Mouse (Mus musculus): ENCODE measurements around the gene Myo5c. TPM values are rescaled to one million over a fixed set of nuclear protein-coding genes. Genes with fewer than 3 reads are reported as not detected.

Gene Myo5c
- total and polyA plus RNA-seq, 3 experiments, result 0.13 TPM; not detected in 2

DNA sequence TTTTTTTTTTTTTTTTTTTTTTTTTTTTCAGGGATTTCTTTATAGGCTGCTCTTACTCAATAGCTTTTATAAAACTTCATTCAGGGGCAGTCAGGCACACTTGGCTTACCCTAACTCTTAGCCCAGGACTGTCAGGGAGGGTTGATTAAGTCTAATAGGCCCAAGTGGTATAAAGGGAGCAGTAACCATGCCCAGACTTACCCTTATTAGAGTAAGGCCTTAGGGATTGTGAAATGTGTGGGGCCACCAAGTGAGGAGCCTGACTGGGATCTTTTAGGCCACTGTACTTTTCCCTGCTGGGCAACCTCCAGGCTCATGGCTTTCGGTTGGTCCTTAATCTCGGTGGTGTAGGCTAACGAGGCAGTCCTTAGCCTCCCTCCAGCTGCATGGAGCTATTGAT is 116.8 kb downstream of the Myo5c start (continued):
- TF ChIP-seq USF2 (IDR thresholded peaks at IDR 0.05; ENCODE audit: borderline replicate concordance in 1 of 2, insufficient read depth in 1 of 2, low read depth in 1 of 2, low read length in 2 of 2) (no peak), ZC3H11A (IDR thresholded peaks at IDR 0.05; ENCODE audit: low read depth, low read length) (no peak), MYC (IDR thresholded peaks at IDR 0.05; ENCODE audit: low read depth, low read length) (no peak), EP300 (IDR thresholded peaks at IDR 0.05; ENCODE audit: low read depth in 1 of 2, low read length in 2 of 2) (no peak), JUND (IDR thresholded peaks at IDR 0.05; ENCODE audit: low read depth, low read length) (no peak)

DNA sequence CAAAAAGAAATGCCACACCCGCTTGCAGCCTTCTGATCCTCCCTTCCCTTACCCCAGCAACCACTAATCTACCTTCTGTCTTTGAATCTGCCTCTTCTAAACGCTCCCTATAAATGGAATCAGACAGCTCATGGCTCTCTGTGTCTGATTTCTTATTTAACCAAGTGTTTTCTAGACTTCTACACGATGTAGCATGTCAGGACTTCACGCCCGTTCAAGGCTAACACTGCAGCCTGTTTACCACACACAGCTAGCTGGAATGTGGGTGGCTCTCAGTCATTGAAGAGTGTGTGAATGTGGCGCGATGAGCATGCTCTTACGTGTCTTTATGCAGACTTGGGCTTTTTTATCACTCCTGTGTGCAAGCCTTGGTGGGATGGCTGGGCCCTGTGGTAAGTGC is 121.3 kb downstream of the Myo5c start:
- peaks cover 3% of the 10 kb centered on the region in 2 experiments; a peak in 3 of 4 replicates for H3K4me1 ChIP-seq (ENCODE audit: control insufficient read depth in 1 of 2, insufficient read depth in 2 of 2, low read length in 2 of 2)

More for the DNA sequence above, 121.3 kb downstream of the Myo5c start:
- H3K36me3 ChIP-seq (ENCODE audit: control insufficient read depth in 1 of 2, insufficient read depth in 2 of 2, low read length in 2 of 2), result peaks cover 0 to 3% of the 10 kb centered on the region in 2 experiments; a peak in 2 of 4 replicates
- H3K9ac ChIP-seq (ENCODE audit: control insufficient read depth, low read depth, low read length, poor library complexity, severe bottlenecking), result no peak overlapping the region
- no peak overlapping the region for H3K4me3 ChIP-seq (ENCODE audit: control insufficient read depth in 1 of 2, insufficient read depth in 1 of 2, low read depth in 2 of 2, low read length in 2 of 2)
- H3K27me3 ChIP-seq (ENCODE audit: control insufficient read depth in 1 of 2, insufficient read depth in 2 of 2, low read length in 2 of 2), result no peaks in the 10 kb centered on the region; a peak in 2 of 4 replicates
- no peak for TF ChIP-seq JUND (IDR thresholded peaks at IDR 0.05; ENCODE audit: low read depth, low read length)
- TF ChIP-seq CHD2 (IDR thresholded peaks at IDR 0.05; ENCODE audit: low read length), result no peak
- TF ChIP-seq GABPA (IDR thresholded peaks at IDR 0.05; ENCODE audit: low read depth, low read length), result no peak
- no peak overlapping the region for H3K27ac ChIP-seq (ENCODE audit: control insufficient read depth, low read depth, low read length)
- no peaks in the 10 kb centered on the region for H3K79me2 ChIP-seq (ENCODE audit: control insufficient read depth, insufficient read depth, low read length, poor library complexity)
- DNase-seq (ENCODE audit: low read depth, low spot score), result no peak
- H3K9me3 ChIP-seq (replicated peaks; ENCODE audit: insufficient read depth, low read length), result no peaks in the 10 kb centered on the region

Other genes with a start within 250 kb of the Myo5c start
- gene Arpp19, start 194.4 kb upstream of the Myo5c start, total RNA-seq (2012; rRNA removed), result 220 and 237 TPM in 2 replicates
- 100 to 1,000 TPM in 1 of 2 experiments, not detected in 1; 230 TPM for gene Arpp19, start 194.4 kb upstream of the Myo5c start, polyA plus RNA-seq (2012; ENCODE audit: insufficient read depth in 1 of 2, insufficient read length in 2 of 2, low read depth in 1 of 2, low replicate concordance in 2 of 2, missing spikeins in 1 of 2)
- 18.9 and 19.8 TPM in 2 replicates for gene Myo5a, start 161.0 kb upstream of the Myo5c start, total RNA-seq (2012; rRNA removed)
- gene Myo5a, start 161.0 kb upstream of the Myo5c start, polyA plus RNA-seq (2012; ENCODE audit: insufficient read depth in 1 of 2, insufficient read length in 2 of 2, low read depth in 1 of 2, low replicate concordance in 2 of 2, missing spikeins in 1 of 2), result 100 to 1,000 TPM in 1 of 2 experiments, 10 to 100 TPM in 1; 49.0 to 208 TPM
- 4.0 and 4.2 TPM in 2 replicates for gene Gnb5, start 74.3 kb downstream of the Myo5c start, total RNA-seq (2012; rRNA removed)
- gene Gnb5, start 74.3 kb downstream of the Myo5c start, polyA plus RNA-seq (2012; ENCODE audit: insufficient read depth in 1 of 2, insufficient read length in 2 of 2, low read depth in 1 of 2, low replicate concordance in 2 of 2, missing spikeins in 1 of 2), result 1 to 10 TPM in 1 of 2 experiments, not detected in 1; 6.5 TPM
- gene Bcl2l10, start 115.7 kb downstream of the Myo5c start, total RNA-seq (2012; rRNA removed), result not detected in 2 replicates
- not detected for gene Bcl2l10, start 115.7 kb downstream of the Myo5c start, polyA plus RNA-seq (2012; ENCODE audit: insufficient read depth in 1 of 2, insufficient read length in 2 of 2, low read depth in 1 of 2, low replicate concordance in 2 of 2, missing spikeins in 1 of 2)
- 19.6 and 26.6 TPM in 2 replicates for gene Mapk6, start 178.0 kb downstream of the Myo5c start, total RNA-seq (2012; rRNA removed)
- 10 to 100 TPM; 44.1 to 91.0 TPM for gene Mapk6, start 178.0 kb downstream of the Myo5c start, polyA plus RNA-seq (2012; ENCODE audit: insufficient read depth in 1 of 2, insufficient read length in 2 of 2, low read depth in 1 of 2, low replicate concordance in 2 of 2, missing spikeins in 1 of 2)
- 41.6 and 42.6 TPM in 2 replicates for gene Leo1, start 209.5 kb downstream of the Myo5c start, total RNA-seq (2012; rRNA removed)
- gene Leo1, start 209.5 kb downstream of the Myo5c start, polyA plus RNA-seq (2012; ENCODE audit: insufficient read depth in 1 of 2, insufficient read length in 2 of 2, low read depth in 1 of 2, low replicate concordance in 2 of 2, missing spikeins in 1 of 2), result 10 to 100 TPM in 1 of 2 experiments, not detected in 1; 49.0 TPM

Data from MEL (cell line).